Mouse (Mus musculus) liver, embryonic 14.5 days (tissue): ENCODE measurements around the gene Fam120a. TPM values are rescaled to one million over a fixed set of nuclear protein-coding genes. Genes with fewer than 3 reads are reported as not detected.

Experiments used
- ATAC-seq: fragments of 200-750 bp; cut with Nextera tagmentation; 2 replicates; pipeline ENCODE4 v1.8.0; 2017; ENCODE audit warnings: moderate number of reproducible peaks, mild to moderate bottlenecking, moderate library complexity; ENCODE audit not compliant: insufficient read depth
- DNase-seq, 3 experiments: peaks; one replicate each; pipeline ENCODE4 v3.0.0-alpha.2; 2012 to 2013; ENCODE audit warnings: low read depth in 3 of 3, low spot score in 3 of 3
- H3K27ac ChIP-seq: fragments of 300-500 bp; sonication (generic); 2 replicates; pipeline ENCODE4 v1.5.1; 2014; ENCODE audit warnings: moderate library complexity, mild to moderate bottlenecking, control low read depth, inconsistent platforms
- H3K27me3 ChIP-seq: fragments of 300-500 bp; sonication (generic); 2 replicates; pipeline ENCODE4 v1.6.1; 2014; ENCODE audit warnings: mild to moderate bottlenecking, low read length, moderate library complexity; ENCODE audit not compliant: control insufficient read depth, insufficient read depth
- H3K36me3 ChIP-seq: fragments of 300-500 bp; sonication (generic); replicated peaks from 2 replicates; pipeline ENCODE4 v1.6.1; 2014; ENCODE audit warnings: low read depth; ENCODE audit not compliant: control insufficient read depth, insufficient read depth
- H3K4me1 ChIP-seq, 2 experiments: fragments of 200-500 bp in 1 of 2; fragments of 300-500 bp in 1 of 2; sonication (generic) in 1 of 2; replicated peaks; 2 replicates each; pipeline ENCODE4 v1.6.1; 2012 to 2014; ENCODE audit warnings: antibody characterized with exemption in 1 of 2, inconsistent platforms in 1 of 2, low read length in 1 of 2; ENCODE audit not compliant: control insufficient read depth in 2 of 2, insufficient read depth in 2 of 2
- H3K4me2 ChIP-seq: fragments of 300-500 bp; sonication (generic); 2 replicates; pipeline ENCODE4 v1.6.1; 2014; ENCODE audit warnings: low read depth, mild to moderate bottlenecking, control low read depth, moderate library complexity
- H3K4me3 ChIP-seq, 2 experiments: fragments of 200-500 bp in 1 of 2; fragments of 300-500 bp in 1 of 2; sonication (generic) in 1 of 2; 2 replicates each; pipeline ENCODE4 v1.5.1; 2012 to 2014; ENCODE audit warnings: low read depth in 2 of 2, low read length in 2 of 2, mild to moderate bottlenecking in 2 of 2, control low read depth in 1 of 2, inconsistent platforms in 1 of 2, moderate library complexity in 1 of 2; ENCODE audit not compliant: insufficient read depth in 1 of 2
- H3K9ac ChIP-seq: fragments of 300-500 bp; sonication (generic); replicated peaks from 2 replicates; pipeline ENCODE4 v1.6.1; 2014; ENCODE audit warnings: mild to moderate bottlenecking, control low read depth, moderate library complexity
- H3K9me3 ChIP-seq: fragments of 300-500 bp; sonication (generic); 2 replicates; pipeline ENCODE4 v1.6.1; 2016; ENCODE audit warnings: low read length, mixed read lengths; ENCODE audit not compliant: control insufficient read depth
- CTCF ChIP-seq: IDR thresholded peaks from 2 replicates; pipeline ENCODE4 v1.5.1; 2016; ENCODE audit warnings: antibody characterized with exemption, low read depth, control low read depth
- EP300 ChIP-seq: IDR thresholded peaks from 2 replicates; pipeline ENCODE4 v1.6.1; 2016; ENCODE audit warnings: antibody characterized with exemption, low read depth
- WGBS: fragments of 180-500 bp; shearing (Covaris S2); extraction: QIAGEN DNeasy Blood & Tissue Kit; methylation state at CpG from one replicate; pipeline ENCODE4 v1.1.7; 2014; ENCODE audit not compliant: insufficient replicate concordance; 5-methylcytosine and 5-hydroxymethylcytosine counted together
- polyA plus RNA-seq, 2 experiments: library from polyadenylated mRNA; depleted of rRNA in 1 of 2; stranded (reverse) in 1 of 2; unstranded in 1 of 2; fragments of >200 nt; fragmentation: Nextera tagmentation in 1 of 2; extraction: Ambion mirVana in 1 of 2; gene quantifications; 2 replicates each; pipeline versions ENCODE4 v1.2.1 to v1.2.3; 2012 to 2014

Fam120a gene
- polyA plus RNA-seq, 2 experiments = 19.1 to 37.4 TPM

- no peak for DNase-seq
- Histone ChIP-seq H3K4me2 (no peak overlapping the region), H3K9me3 (no peaks in the 10 kb centered on the region), H3K9ac (no peak overlapping the region), H3K27ac (no peak overlapping the region), H3K27me3 (no peaks in the 10 kb centered on the region), H3K36me3 (peaks cover 55% of the 10 kb centered on the region), H3K4me3 (no peak overlapping the region), H3K4me1 (peaks cover 0 to 3% of the 10 kb centered on the region in 2 experiments; a peak in 1 of 4 replicates)
- no peak for ATAC-seq
- WGBS = 73% methylated on average over 3 of the region's 3 CpGs
- TF ChIP-seq CTCF (no peak), EP300 (no peak)
These were observed 35.1 kb downstream of the Fam120a start for GRCm38 (mm10) chr13:48932692-48933091.

GRCm38 (mm10) chr13:48931687-48932086, 36.1 kb downstream of the Fam120a start:
- TF ChIP-seq EP300 (no peak), CTCF (no peak)
- Histone ChIP-seq H3K9ac (no peak overlapping the region), H3K27ac (no peak overlapping the region), H3K4me2 (no peak overlapping the region), H3K27me3 (no peaks in the 10 kb centered on the region), H3K36me3 (peaks cover 56% of the 10 kb centered on the region), H3K9me3 (no peaks in the 10 kb centered on the region), H3K4me1 (peaks cover 0 to 3% of the 10 kb centered on the region in 2 experiments; a peak in 1 of 4 replicates), H3K4me3 (no peak overlapping the region)
- DNase-seq (no peak), ATAC-seq (no peak)

- Histone ChIP-seq H3K36me3 (peaks cover 59% of the 10 kb centered on the region), H3K4me1 (peaks cover 0 to 3% of the 10 kb centered on the region in 2 experiments; a peak in 1 of 4 replicates)
These were observed 36.6 kb downstream of the Fam120a start for GRCm38 (mm10) chr13:48931232-48931631.

GRCm38 (mm10) chr13:48929535-48930110, 38.2 kb downstream of the Fam120a start:
- no peaks in the 10 kb centered on the region for H3K27me3 ChIP-seq
- WGBS = 77% methylated on average over 3 of the region's 3 CpGs
- no peak overlapping the region for H3K9ac ChIP-seq
- H3K4me3 ChIP-seq = no peak overlapping the region
- DNase-seq = no peak
- peaks cover 60% of the 10 kb centered on the region for H3K36me3 ChIP-seq
- no peak overlapping the region for H3K27ac ChIP-seq
- H3K4me2 ChIP-seq = no peak overlapping the region
- peaks cover 0 to 3% of the 10 kb centered on the region in 2 experiments; a peak in 1 of 4 replicates for H3K4me1 ChIP-seq
- no peak for ATAC-seq
- no peaks in the 10 kb centered on the region for H3K9me3 ChIP-seq
- TF ChIP-seq CTCF = no peak
- TF ChIP-seq EP300 = no peak

More at GRCm38 (mm10) chr13:48931232-48931631, 36.6 kb downstream of the Fam120a start:
- Histone ChIP-seq H3K4me3 (no peak overlapping the region), H3K4me2 (no peak overlapping the region), H3K27me3 (no peaks in the 10 kb centered on the region), H3K9me3 (no peaks in the 10 kb centered on the region), H3K9ac (no peak overlapping the region), H3K27ac (no peak overlapping the region)
- TF ChIP-seq EP300 (no peak), CTCF (no peak)
- 83% methylated on average over 5 of the region's 5 CpGs for WGBS
- ATAC-seq = no peak
- no peak for DNase-seq

GRCm38 (mm10) chr13:48927609-48928008, 40.2 kb downstream of the Fam120a start:
- Histone ChIP-seq H3K9me3 (no peaks in the 10 kb centered on the region), H3K36me3 (peaks cover 45% of the 10 kb centered on the region), H3K27ac (no peak overlapping the region), H3K4me3 (no peak overlapping the region), H3K4me1 (peaks cover 0 to 3% of the 10 kb centered on the region in 2 experiments; a peak in 1 of 4 replicates), H3K27me3 (no peaks in the 10 kb centered on the region), H3K4me2 (no peak overlapping the region), H3K9ac (no peak overlapping the region)
- TF ChIP-seq CTCF (no peak), EP300 (no peak)
- WGBS = 76% methylated on average over 2 of the region's 2 CpGs
- no peak for DNase-seq
- ATAC-seq = no peak
